Mouse (Mus musculus): ENCODE data around the gene Cdc7. TPM values are rescaled to one million over a fixed set of nuclear protein-coding genes. Genes with fewer than 3 reads are reported as not detected.

Gene Cdc7
- polyA plus RNA-seq, 1 experiment from 2014 or later: 54.7 TPM

GRCm38 (mm10) chr5:107025371-107025770 is 61.2 kb downstream of the Cdc7 start:
- H3K9me3 ChIP-seq: no peaks in the 10 kb centered on the region
- ATAC-seq (ENCODE audit: insufficient number of reproducible peaks, insufficient read depth, low FRiP score, low TSS enrichment, low read depth): no peak
- H3K36me3 ChIP-seq: no peaks in the 10 kb centered on the region
- peaks cover 50% of the 10 kb centered on the region for H3K4me1 ChIP-seq (replicated peaks)
- H3K4me3 ChIP-seq (replicated peaks): no peak overlapping the region
- H3K27me3 ChIP-seq: no peaks in the 10 kb centered on the region
- no peak overlapping the region for H3K27ac ChIP-seq
- WGBS: 42% methylated on average over 5 of the region's 5 CpGs
- no peak overlapping the region for H3K4me2 ChIP-seq
- H3K9ac ChIP-seq (replicated peaks): no peak overlapping the region

DNA sequence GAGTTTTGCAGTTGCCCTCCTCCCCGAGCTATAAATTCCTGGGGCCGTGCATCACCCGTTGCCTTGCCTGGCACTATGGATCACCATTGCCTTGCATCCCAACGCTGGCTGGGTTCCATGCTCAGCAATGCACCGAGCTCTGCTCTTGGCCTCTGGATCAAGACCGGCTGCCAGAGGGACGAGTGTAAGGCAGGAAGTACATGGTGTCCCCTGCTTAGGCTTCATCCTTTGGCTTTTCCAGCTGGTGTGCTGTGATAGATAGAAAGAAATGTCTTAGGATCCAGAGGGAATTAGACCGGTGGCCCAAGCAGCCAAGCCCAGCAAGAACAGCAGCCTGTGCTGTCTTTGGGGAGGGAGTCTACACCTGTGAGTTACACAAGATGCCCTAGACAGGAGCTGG is 61.7 kb downstream of the Cdc7 start:
- Histone ChIP-seq H3K9me3 (no peaks in the 10 kb centered on the region), H3K4me2 (no peak overlapping the region), H3K4me3 (replicated peaks) (no peak overlapping the region), H3K4me1 (replicated peaks) (peaks cover 50% of the 10 kb centered on the region), H3K27me3 (no peaks in the 10 kb centered on the region), H3K27ac (no peak overlapping the region), H3K9ac (replicated peaks) (no peak overlapping the region), H3K36me3 (no peaks in the 10 kb centered on the region)
- no peak for ATAC-seq (ENCODE audit: insufficient number of reproducible peaks, insufficient read depth, low FRiP score, low TSS enrichment, low read depth)
- WGBS: 69% methylated on average over 8 of the region's 8 CpGs

DNA sequence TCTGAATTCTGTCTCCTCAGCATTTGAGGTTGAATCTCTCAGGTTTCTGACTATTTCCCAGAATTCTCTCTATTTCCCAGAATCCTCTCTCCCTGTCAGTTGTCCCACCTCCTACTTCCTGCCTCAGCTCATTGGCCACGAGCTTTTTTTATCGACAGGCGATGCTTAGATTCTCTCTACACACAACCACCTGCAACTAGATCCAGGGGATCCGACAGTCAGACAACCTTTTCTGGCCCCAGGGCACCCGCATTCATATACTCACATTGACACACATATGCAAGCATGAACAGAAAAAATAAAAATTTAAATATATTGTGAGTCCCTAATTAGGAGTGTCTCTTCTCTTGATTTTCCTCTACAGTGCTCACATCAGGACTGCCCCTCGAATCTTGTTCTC is 63.5 kb downstream of the Cdc7 start:
- Histone ChIP-seq H3K9me3 (no peaks in the 10 kb centered on the region), H3K4me3 (replicated peaks) (no peak overlapping the region), H3K36me3 (no peaks in the 10 kb centered on the region), H3K27ac (no peak overlapping the region), H3K27me3 (no peaks in the 10 kb centered on the region), H3K9ac (replicated peaks) (no peak overlapping the region), H3K4me2 (no peak overlapping the region), H3K4me1 (replicated peaks) (peaks cover 43% of the 10 kb centered on the region)
- WGBS: 85% methylated on average over 6 of the region's 6 CpGs
- ATAC-seq (ENCODE audit: insufficient number of reproducible peaks, insufficient read depth, low FRiP score, low TSS enrichment, low read depth): no peak

DNA sequence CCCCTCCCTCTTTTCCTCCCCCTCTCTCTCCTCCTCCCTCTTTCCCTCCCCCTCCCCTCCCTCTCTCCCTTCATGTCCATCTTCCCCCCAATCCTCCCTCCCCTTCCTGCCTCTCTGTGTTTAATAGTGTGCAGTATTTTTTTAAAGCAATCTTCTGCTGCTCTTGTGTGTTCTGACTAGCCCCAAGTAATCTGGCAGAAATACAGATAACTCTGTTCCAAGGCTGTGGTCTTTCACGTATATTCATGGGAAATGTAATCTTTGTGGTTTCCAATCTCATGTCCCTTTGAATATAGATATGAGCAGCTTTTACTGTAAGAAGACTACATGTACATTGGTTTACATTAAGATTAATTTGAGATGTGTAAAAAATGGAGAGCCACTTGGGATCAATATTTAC is 64.4 kb downstream of the Cdc7 start:
- peaks cover 42% of the 10 kb centered on the region for H3K4me1 ChIP-seq (replicated peaks)
- WGBS: 55% methylated on average over 1 of the region's 1 CpGs
- H3K27ac ChIP-seq: no peak overlapping the region
- no peak overlapping the region for H3K9ac ChIP-seq (replicated peaks)
- H3K36me3 ChIP-seq: no peaks in the 10 kb centered on the region
- H3K4me3 ChIP-seq (replicated peaks): no peak overlapping the region
- no peaks in the 10 kb centered on the region for H3K27me3 ChIP-seq
- no peak overlapping the region for H3K4me2 ChIP-seq
- no peak for ATAC-seq (ENCODE audit: insufficient number of reproducible peaks, insufficient read depth, low FRiP score, low TSS enrichment, low read depth)
- H3K9me3 ChIP-seq: no peaks in the 10 kb centered on the region

DNA sequence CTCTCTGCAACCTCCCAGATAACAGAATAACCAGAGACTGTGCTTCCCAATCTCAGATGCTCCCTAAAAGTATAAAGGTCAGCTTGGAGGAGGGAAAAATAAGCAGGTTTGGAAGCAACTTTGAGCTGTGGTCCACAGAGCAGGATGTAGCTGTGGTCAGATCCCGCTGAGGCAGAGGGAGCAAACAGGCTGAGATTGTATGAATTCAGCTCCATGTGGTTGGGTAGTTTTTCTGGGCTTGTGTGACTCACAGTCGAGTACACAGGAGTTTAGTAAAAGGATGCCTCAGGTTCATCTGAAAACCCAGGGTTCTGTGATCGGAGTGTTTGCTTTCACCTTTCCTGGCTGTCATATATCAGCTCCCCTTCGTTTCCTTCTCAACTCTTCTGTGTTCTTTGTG is 65.7 kb downstream of the Cdc7 start:
- 65% methylated on average over 4 of the region's 4 CpGs for WGBS
- Histone ChIP-seq H3K4me2 (no peak overlapping the region), H3K27ac (no peak overlapping the region)

GRCm38 (mm10) chr5:107030821-107031220 is 66.7 kb downstream of the Cdc7 start:
- 85% methylated on average over 10 of the region's 10 CpGs for WGBS
- no peak overlapping the region for H3K4me2 ChIP-seq
- H3K27ac ChIP-seq: no peak overlapping the region
- H3K4me3 ChIP-seq (replicated peaks): no peak overlapping the region
- H3K27me3 ChIP-seq: peaks cover 4% of the 10 kb centered on the region; the same call in 1 of the 2 replicates
- H3K4me1 ChIP-seq (replicated peaks): peaks cover 29% of the 10 kb centered on the region
- H3K9ac ChIP-seq (replicated peaks): no peak overlapping the region
- H3K9me3 ChIP-seq: no peaks in the 10 kb centered on the region
- ATAC-seq (ENCODE audit: insufficient number of reproducible peaks, insufficient read depth, low FRiP score, low TSS enrichment, low read depth): no peak
- no peaks in the 10 kb centered on the region for H3K36me3 ChIP-seq

More for the DNA sequence above, 65.7 kb downstream of the Cdc7 start:
- Histone ChIP-seq H3K4me1 (replicated peaks) (peaks cover 29% of the 10 kb centered on the region), H3K9me3 (no peaks in the 10 kb centered on the region), H3K27me3 (peaks cover 4% of the 10 kb centered on the region; the same call in 1 of the 2 replicates), H3K4me3 (replicated peaks) (no peak overlapping the region), H3K9ac (replicated peaks) (no peak overlapping the region), H3K36me3 (no peaks in the 10 kb centered on the region)
- no peak for ATAC-seq (ENCODE audit: insufficient number of reproducible peaks, insufficient read depth, low FRiP score, low TSS enrichment, low read depth)

Other genes starting within 250 kb of the Cdc7 start
- gene Hfm1, start 38.0 kb upstream of the Cdc7 start, polyA plus RNA-seq (2016; fragmentation: Nextera tagmentation; extraction: Ambion mirVana): 3.8 and 5.2 TPM in 2 replicates